Mouse (Mus musculus) limb, embryonic 10.5 days (tissue): ENCODE results near the gene Phpt1. TPM values are rescaled to one million over a fixed set of nuclear protein-coding genes. Genes with fewer than 3 reads are reported as not detected.

Experiments used
- DNase-seq: peaks from one replicate; pipeline ENCODE4 v3.0.0-alpha.2; 2017; ENCODE audit warnings: low spot score
- H3K27ac ChIP-seq: fragments of 300-500 bp; sonication (generic); 2 replicates; pipeline ENCODE4 v1.5.1; 2016; ENCODE audit warnings: mild to moderate bottlenecking
- H3K27me3 ChIP-seq: fragments of 300-500 bp; sonication (generic); 2 replicates; pipeline ENCODE4 v1.6.1; 2016; ENCODE audit warnings: low read depth, mild to moderate bottlenecking; ENCODE audit not compliant: poor library complexity, severe bottlenecking
- H3K36me3 ChIP-seq: fragments of 300-500 bp; sonication (generic); 2 replicates; pipeline ENCODE4 v1.6.1; 2016; ENCODE audit warnings: mild to moderate bottlenecking, moderate library complexity
- H3K4me1 ChIP-seq: fragments of 300-500 bp; sonication (generic); 2 replicates; pipeline ENCODE4 v1.6.1; 2016
- H3K4me3 ChIP-seq: fragments of 300-500 bp; sonication (generic); 2 replicates; pipeline ENCODE4 v1.5.1; 2016; ENCODE audit warnings: mild to moderate bottlenecking, moderate library complexity
- H3K9me3 ChIP-seq: fragments of 300-500 bp; sonication (generic); replicated peaks from 2 replicates; pipeline ENCODE4 v1.6.1; 2016; ENCODE audit warnings: mild to moderate bottlenecking
- WGBS: fragments of 180-500 bp; shearing (Covaris S2); methylation state at CpG from one replicate; pipeline ENCODE4 v1.1.7; 2016; 5-methylcytosine and 5-hydroxymethylcytosine counted together
- polyA plus RNA-seq: library from polyadenylated mRNA; unstranded; fragments of >200 nt; fragmentation: Nextera tagmentation; extraction: Ambion mirVana; gene quantifications from 2 replicates; pipeline ENCODE4 v1.2.1, GENCODE M21; 2016

Phpt1 gene
- polyA plus RNA-seq, 1 experiment from 2014 or later, result 161 TPM

DNA sequence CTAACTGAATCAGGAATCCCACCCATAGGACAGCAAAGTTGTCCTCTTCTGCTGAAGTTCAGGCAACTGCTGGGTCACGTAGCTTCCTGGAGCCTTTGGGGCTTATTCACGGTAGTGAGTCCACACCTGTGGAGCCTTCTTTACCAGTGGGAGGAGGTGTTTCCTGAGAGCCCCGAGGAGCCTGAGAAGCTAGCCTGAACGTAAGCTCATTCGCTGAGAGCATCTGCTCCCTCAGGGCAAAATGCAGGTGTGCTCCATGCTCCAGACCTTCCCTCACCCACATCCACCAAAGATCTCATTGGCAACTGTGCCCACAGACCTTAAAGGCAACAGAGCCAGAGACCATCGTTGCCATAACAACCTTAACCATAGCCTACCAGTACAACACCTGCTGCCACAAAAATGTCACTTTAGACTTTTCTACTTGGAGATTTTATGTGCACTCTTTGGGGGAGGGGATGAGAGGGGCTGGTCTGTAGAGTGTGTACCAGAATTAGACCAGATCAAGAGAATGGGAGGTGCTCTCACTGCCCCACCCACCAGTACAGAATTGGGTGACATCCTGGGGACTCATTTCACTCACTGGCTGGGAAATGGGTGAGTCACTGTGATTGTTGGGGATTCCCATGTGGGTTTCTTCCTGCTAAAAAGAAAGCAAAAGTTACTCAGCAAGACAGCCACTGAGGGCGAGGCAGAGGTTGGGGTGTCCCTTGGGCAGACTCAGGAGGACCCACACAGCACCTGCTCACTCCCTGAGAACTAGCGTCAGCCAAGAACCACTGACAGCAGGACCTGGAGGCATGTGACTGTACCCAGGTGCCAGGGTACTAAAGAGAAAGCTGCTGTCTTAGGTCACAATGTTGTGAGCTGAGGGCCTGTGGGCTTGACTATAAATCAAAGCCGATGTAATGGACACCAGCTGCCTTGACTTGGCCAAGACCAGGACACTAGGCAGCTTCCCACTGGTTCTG, 25.7 kb downstream of the Phpt1 start:
- H3K4me3 ChIP-seq, result no peak overlapping the region
- peaks cover 9% of the 10 kb centered on the region for H3K36me3 ChIP-seq
- no peaks in the 10 kb centered on the region for H3K27me3 ChIP-seq
- no peak for DNase-seq
- no peak overlapping the region for H3K27ac ChIP-seq
- WGBS, result 76% methylated on average over 9 of the region's 9 CpGs
- peaks cover 18% of the 10 kb centered on the region for H3K4me1 ChIP-seq
- H3K9me3 ChIP-seq, result no peaks in the 10 kb centered on the region

GRCm38 (mm10) chr2:25546811-25547491, 28.1 kb downstream of the Phpt1 start, which contains the start of gene Traf2:
Gene Traf2 (minus strand): TSS chr2:25546940.
- Histone ChIP-seq H3K36me3 (peaks cover 12% of the 10 kb centered on the region), H3K9me3 (no peaks in the 10 kb centered on the region), H3K4me3 (peak within 1 kb of the TSS; percentile 78), H3K4me1 (peaks cover 23% of the 10 kb centered on the region), H3K27me3 (no peaks in the 10 kb centered on the region), H3K27ac (peak within 1 kb of the TSS; percentile 93)
- WGBS, result 4% methylated on average over 48 of the region's 48 CpGs
- peak; percentile 96 for DNase-seq

DNA sequence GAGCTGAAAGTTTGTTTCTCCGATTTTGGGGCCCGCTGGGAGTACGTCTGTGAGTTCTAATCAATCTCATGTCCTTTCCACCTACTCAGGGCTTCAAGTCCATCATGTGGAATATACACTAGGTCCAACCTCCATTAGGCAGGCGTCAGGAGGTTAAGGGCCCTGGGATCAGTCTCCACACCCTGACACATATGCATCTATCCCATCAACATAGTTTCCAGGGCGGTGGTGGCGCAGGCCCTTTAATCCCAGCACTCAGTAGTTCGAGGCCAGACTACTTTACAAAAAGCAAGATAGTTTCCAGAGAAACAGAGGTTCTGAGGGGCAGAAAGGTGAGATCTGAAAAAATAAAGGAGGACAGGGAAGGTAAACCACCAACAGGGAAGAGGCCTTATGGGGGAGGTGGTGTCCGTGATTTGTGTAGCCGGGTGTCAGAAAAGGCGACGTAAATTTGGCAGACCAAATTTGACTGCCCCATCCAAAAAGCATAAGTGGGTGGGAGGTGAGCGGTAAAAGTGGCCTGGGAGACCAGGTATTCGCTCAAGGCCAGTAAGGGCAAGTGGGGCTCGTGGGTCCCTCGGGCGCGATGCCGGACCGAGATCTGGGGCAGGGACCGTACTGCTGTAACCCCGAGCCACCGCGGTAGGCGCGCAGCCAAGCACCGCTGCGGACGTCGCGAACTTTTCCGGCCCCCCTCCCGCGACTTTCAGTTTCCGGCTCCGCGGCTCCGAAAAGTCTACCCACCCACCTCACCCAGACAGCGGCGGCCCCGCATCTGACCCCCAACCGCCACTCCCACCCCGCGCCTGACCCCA, 28.8 kb downstream of the Phpt1 start:
- H3K36me3 ChIP-seq, result peaks cover 12% of the 10 kb centered on the region
- H3K27me3 ChIP-seq, result no peaks in the 10 kb centered on the region
- H3K9me3 ChIP-seq, result no peaks in the 10 kb centered on the region
- WGBS, result 9% methylated on average over 43 of the region's 43 CpGs
- peak overlapping the region; percentile 78 for H3K4me3 ChIP-seq
- H3K27ac ChIP-seq, result peak overlapping the region; percentile 93
- peaks cover 23% of the 10 kb centered on the region for H3K4me1 ChIP-seq
- DNase-seq, result no peak

- peaks cover 47% of the 10 kb centered on the region for H3K36me3 ChIP-seq
- no peak overlapping the region for H3K27ac ChIP-seq
- 81% methylated on average over 10 of the region's 10 CpGs for WGBS
- DNase-seq, result no peak
- H3K9me3 ChIP-seq, result no peaks in the 10 kb centered on the region
- no peaks in the 10 kb centered on the region for H3K27me3 ChIP-seq
- no peak overlapping the region for H3K4me3 ChIP-seq
- H3K4me1 ChIP-seq, result peaks cover 22% of the 10 kb centered on the region
Observed at GRCm38 (mm10) chr2:25541644-25542367, 33.2 kb downstream of the Phpt1 start.

GRCm38 (mm10) chr2:25540541-25540948, 34.5 kb downstream of the Phpt1 start:
- H3K27me3 ChIP-seq, result no peaks in the 10 kb centered on the region
- H3K4me3 ChIP-seq, result no peak overlapping the region
- H3K27ac ChIP-seq, result no peak overlapping the region
- H3K9me3 ChIP-seq, result no peaks in the 10 kb centered on the region
- 97% methylated on average over 4 of the region's 4 CpGs for WGBS
- H3K4me1 ChIP-seq, result peaks cover 16% of the 10 kb centered on the region
- DNase-seq, result no peak
- H3K36me3 ChIP-seq, result peaks cover 59% of the 10 kb centered on the region

- Histone ChIP-seq H3K27ac (no peak overlapping the region), H3K27me3 (no peaks in the 10 kb centered on the region), H3K4me1 (0 out of 2 replicates have a peak, but pooled peaks cover 2% of the 10 kb centered on the region), H3K4me3 (no peak overlapping the region), H3K36me3 (peaks cover 86% of the 10 kb centered on the region), H3K9me3 (no peaks in the 10 kb centered on the region)
- WGBS, result 91% methylated on average over 8 of the region's 8 CpGs
- DNase-seq, result no peak
Observed at GRCm38 (mm10) chr2:25536531-25536930, 38.5 kb downstream of the Phpt1 start.

DNA sequence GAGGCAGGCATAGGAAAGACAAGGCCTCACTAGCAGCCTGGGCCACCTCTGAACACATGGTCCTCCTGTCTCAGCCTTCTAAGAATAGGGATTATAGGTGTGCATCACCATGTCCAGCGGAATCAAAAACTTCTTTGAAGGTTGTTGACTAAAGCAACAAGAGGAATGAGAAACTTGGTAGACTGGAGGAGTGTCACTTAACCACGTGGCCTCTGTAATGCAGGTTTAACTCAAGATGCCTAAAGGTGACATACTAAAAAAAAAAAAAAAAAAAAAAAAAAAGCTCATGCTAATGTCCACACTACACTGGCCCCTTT, 40.2 kb downstream of the Phpt1 start:
- H3K27ac ChIP-seq, result no peak overlapping the region
- peaks cover 96% of the 10 kb centered on the region for H3K36me3 ChIP-seq
- no peak for DNase-seq
- H3K4me1 ChIP-seq, result no peaks in the 10 kb centered on the region
- 92% methylated on average over 2 of the region's 2 CpGs for WGBS
- H3K27me3 ChIP-seq, result no peaks in the 10 kb centered on the region
- no peak overlapping the region for H3K4me3 ChIP-seq
- H3K9me3 ChIP-seq, result no peaks in the 10 kb centered on the region

DNA sequence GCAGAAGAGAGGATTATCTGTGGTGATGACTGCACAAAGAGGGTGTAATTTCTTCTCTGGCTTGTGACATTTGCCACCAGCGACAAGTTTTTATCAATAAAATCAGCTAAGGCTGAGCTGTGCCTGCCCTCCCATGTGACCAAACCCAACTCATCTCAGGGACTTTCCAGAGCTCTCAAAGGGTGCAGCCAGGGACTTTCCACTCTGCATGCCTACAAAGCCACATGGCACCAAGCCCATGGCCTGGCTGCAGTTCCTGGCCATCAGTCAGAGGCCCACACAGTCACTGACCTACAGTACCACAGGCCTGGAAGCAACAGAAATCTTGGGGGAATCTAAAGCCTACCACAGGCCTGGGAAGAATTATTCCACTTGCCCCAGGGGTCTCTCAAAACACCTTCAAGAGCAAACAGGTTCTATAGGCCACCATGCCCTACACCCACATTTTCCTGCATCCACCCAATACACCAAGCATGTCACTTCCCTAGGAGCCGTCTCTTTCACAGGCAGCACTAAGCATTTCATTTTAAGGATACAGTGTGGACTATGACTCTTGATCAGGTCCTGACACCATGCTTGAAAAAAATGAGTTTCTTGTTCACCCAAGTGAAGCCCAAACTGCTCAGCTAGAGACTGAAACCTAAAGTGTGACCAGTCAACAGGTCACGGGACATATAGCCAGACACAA, 40.7 kb downstream of the Phpt1 start:
- Histone ChIP-seq H3K4me3 (no peak overlapping the region), H3K36me3 (peaks cover 96% of the 10 kb centered on the region), H3K27ac (no peak overlapping the region), H3K27me3 (no peaks in the 10 kb centered on the region), H3K9me3 (no peaks in the 10 kb centered on the region), H3K4me1 (no peaks in the 10 kb centered on the region)
- 90% methylated on average over 3 of the region's 3 CpGs for WGBS
- DNase-seq, result no peak

DNA sequence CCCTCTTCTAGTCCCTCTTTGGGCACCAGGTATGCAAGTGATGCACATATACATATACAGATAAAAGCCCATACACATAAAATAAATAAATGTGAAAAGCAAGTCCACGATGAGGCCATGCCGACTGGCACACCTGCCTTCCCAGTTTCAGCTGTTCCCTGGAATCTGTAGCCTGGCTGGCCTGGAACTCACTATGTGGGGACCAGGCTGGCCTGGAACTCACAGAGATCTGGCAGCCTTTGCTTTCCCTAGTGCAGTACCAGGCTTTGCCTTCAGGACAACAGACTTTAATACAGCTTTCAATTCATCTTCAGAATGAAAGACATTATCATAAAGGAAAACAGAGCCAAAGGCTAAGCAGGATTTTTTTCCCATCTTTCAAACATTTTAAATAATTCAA, 41.3 kb downstream of the Phpt1 start:
- Histone ChIP-seq H3K36me3 (peaks cover 97% of the 10 kb centered on the region), H3K9me3 (no peaks in the 10 kb centered on the region), H3K4me1 (no peaks in the 10 kb centered on the region), H3K27ac (no peak overlapping the region), H3K4me3 (no peak overlapping the region), H3K27me3 (no peaks in the 10 kb centered on the region)
- whole genome bisulfite sequencing, result 95% methylated on average over 2 of the region's 2 CpGs
- DNase-seq, result no peak

GRCm38 (mm10) chr2:25526510-25527302, 48.3 kb downstream of the Phpt1 start:
- Histone ChIP-seq H3K4me1 (no peaks in the 10 kb centered on the region), H3K9me3 (no peaks in the 10 kb centered on the region), H3K27ac (no peak overlapping the region), H3K4me3 (no peak overlapping the region), H3K36me3 (peaks cover 98% of the 10 kb centered on the region), H3K27me3 (no peaks in the 10 kb centered on the region)
- DNase-seq, result no peak
- WGBS, result 89% methylated on average over 9 of the region's 9 CpGs
